Mouse (Mus musculus) left cerebral cortex, postnatal 25 days (tissue): ENCODE results near the gene Zfp637. TPM values are rescaled to one million over a fixed set of nuclear protein-coding genes. Genes with fewer than 3 reads are reported as not detected.

Experiments used
- total RNA-seq, 2 experiments: library from RNA; stranded (reverse); gene quantifications; 2 replicates each; pipeline ENCODE4 v1.2.3; 2021

Zfp637 gene
- total RNA-seq, 2 experiments from 2014 or later = 55.9 to 57.1 TPM

Other genes with a start within 250 kb of the Zfp637 start
- gene Zfp239, start 20.9 kb downstream of the Zfp637 start, total RNA-seq = 10 to 100 TPM; 43.0 to 45.6 TPM
- 100 to 1,000 TPM; 121 to 132 TPM for gene Hnrnpf, start 59.1 kb downstream of the Zfp637 start, total RNA-seq
- not detected for gene Fxyd4, start 96.5 kb downstream of the Zfp637 start, total RNA-seq
- gene Rasgef1a, start 170.3 kb downstream of the Zfp637 start, total RNA-seq = 100 to 1,000 TPM; 199 to 208 TPM